Mouse (Mus musculus) erythroblast, embryonic 14.5 days (primary cell): ENCODE results near the gene Cnot6.

Source experiments
- GATA1 ChIP-seq: IDR thresholded peaks from 2 replicates; pipeline ENCODE4 v1.6.1; 2012; ENCODE audit warnings: low read length, inconsistent platforms, mixed read lengths
- TAL1 ChIP-seq: IDR thresholded peaks from 3 replicates; pipeline ENCODE4 v1.6.1; 2012; ENCODE audit warnings: low read length, inconsistent platforms, mixed read lengths

DNA sequence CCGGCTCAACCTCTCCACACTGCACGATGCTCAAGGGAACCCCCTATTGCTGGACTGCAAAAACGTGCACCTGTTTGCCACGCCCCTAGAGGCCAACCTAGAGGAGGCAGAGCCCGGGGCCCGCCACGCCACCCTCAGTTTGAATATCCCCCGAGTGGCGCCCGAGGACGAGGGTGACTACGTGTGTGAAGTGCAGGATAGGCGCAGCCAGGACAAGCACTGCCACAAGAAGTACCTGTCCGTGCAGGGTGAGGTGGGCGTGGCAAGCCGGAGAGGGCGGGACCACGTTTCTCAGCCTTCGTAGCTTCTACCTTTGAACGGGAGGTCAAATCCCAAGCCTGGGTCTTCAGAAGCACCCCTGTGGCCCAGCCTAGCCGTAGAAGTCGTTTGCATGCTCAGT, 78.4 kb downstream of the Cnot6 start:
- TF ChIP-seq TAL1 (no peak), GATA1 (no peak)
